Mouse (Mus musculus): Measurements from ENCODE around the gene Serhl. TPM values are rescaled to one million over a fixed set of nuclear protein-coding genes. Genes with fewer than 3 reads are reported as not detected.
A peak's percentile ranks its signal among the peaks of the same experiment; 100 is the strongest.
"Not testable (repeated sequence)": the region's sequence is repeated elsewhere in the genome, so short reads cannot be mapped to it uniquely, and the experiment has no call there.

The Serhl gene
- polyA plus RNA-seq, 1 experiment from 2014 or later: 29.7 TPM

DNA sequence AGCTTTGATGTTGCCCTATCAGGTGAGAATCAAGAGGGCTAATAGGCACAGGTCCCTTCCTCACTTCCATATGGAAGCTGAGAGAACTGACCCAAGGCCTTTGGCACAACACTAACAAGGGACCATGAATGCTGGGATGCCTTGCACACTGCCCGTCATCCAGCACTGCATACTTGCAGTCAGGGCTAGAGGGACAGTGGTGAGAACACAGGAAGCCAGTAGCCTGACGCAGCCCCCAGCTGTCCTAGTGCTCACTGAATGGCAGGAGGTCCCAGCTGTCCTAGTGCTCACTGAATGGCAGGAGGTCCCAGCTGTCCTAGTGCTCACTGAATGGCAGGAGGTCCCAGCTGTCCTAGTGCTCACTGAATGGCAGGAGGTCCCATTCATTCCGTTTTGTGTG, 37.7 kb downstream of the Serhl start:
- H3K4me1 ChIP-seq (ENCODE audit: control insufficient read depth, insufficient read depth, low read length); H3K9me3 ChIP-seq (replicated peaks; ENCODE audit: control insufficient read depth, low read length, poor library complexity, severe bottlenecking); H3K9ac ChIP-seq (ENCODE audit: low read depth, low read length); H3K4me3 ChIP-seq (ENCODE audit: low read depth, low read length); H3K27ac ChIP-seq (ENCODE audit: low read length); ATAC-seq; H3K27me3 ChIP-seq (ENCODE audit: control insufficient read depth, insufficient read depth, low read depth, low read length); H3K4me2 ChIP-seq (ENCODE audit: low read length): not testable (repeated sequence)
- WGBS: 41% methylated on average over 3 of the region's 3 CpGs
- H3K36me3 ChIP-seq (ENCODE audit: control insufficient read depth, insufficient read depth, low read length): peaks cover 25% of the 10 kb centered on the region

DNA sequence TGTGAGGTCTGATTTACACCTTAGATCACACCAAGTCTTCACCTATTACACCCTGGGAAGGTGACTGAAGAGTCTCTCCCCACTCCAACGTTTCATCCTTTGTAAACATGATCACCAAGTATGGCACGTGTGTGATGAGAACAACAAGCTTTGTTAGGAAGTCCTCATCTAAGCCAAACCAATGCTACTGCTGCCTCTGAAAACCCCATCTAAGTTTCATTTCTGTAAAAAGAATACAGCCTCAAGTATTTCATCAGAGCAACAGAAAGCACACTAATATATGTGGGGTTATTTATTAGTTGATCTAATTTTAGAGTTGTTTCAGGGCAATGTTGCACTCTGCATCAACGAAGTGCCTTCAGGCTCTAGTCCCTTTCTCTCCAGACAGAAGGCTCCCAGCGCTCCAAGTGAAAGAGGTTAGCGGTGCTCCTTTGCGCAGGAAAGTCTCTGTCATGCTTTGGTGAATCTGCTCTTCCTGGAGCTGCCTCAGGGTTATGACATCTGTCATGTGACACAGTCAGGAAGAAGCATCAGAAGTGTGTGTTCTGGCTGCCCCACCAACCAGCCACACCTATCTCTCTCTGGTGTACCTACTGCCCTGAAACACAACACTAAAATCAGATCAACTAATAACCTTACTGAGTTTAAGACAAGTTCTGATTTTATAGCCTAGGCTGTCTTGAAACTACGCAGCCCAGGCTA, 40.4 kb downstream of the Serhl start:
- no peak for ATAC-seq
- 90% methylated on average over 7 of the region's 7 CpGs for WGBS
- no peak overlapping the region for H3K4me3 ChIP-seq (ENCODE audit: low read depth, low read length)
- no peaks in the 10 kb centered on the region for H3K9me3 ChIP-seq (replicated peaks; ENCODE audit: control insufficient read depth, low read length, poor library complexity, severe bottlenecking)
- no peak overlapping the region for H3K4me2 ChIP-seq (ENCODE audit: low read length)
- no peak overlapping the region for H3K27ac ChIP-seq (ENCODE audit: low read length)
- H3K4me1 ChIP-seq (ENCODE audit: control insufficient read depth, insufficient read depth, low read length): no peaks in the 10 kb centered on the region
- peaks cover 35% of the 10 kb centered on the region for H3K36me3 ChIP-seq (ENCODE audit: control insufficient read depth, insufficient read depth, low read length)
- H3K27me3 ChIP-seq (ENCODE audit: control insufficient read depth, insufficient read depth, low read depth, low read length): no peaks in the 10 kb centered on the region
- no peak overlapping the region for H3K9ac ChIP-seq (ENCODE audit: low read depth, low read length)

- ATAC-seq: no peak
- Histone ChIP-seq H3K27me3 (ENCODE audit: control insufficient read depth, insufficient read depth, low read depth, low read length) (no peaks in the 10 kb centered on the region), H3K4me3 (ENCODE audit: low read depth, low read length) (no peak overlapping the region), H3K4me2 (ENCODE audit: low read length) (no peak overlapping the region), H3K4me1 (ENCODE audit: control insufficient read depth, insufficient read depth, low read length) (no peaks in the 10 kb centered on the region), H3K9ac (ENCODE audit: low read depth, low read length) (no peak overlapping the region), H3K36me3 (ENCODE audit: control insufficient read depth, insufficient read depth, low read length) (peaks cover 25% of the 10 kb centered on the region), H3K27ac (ENCODE audit: low read length) (no peak overlapping the region), H3K9me3 (replicated peaks; ENCODE audit: control insufficient read depth, low read length, poor library complexity, severe bottlenecking) (no peaks in the 10 kb centered on the region)
- 94% methylated on average over 6 of the region's 6 CpGs for WGBS
Observed at GRCm38 (mm10) chr15:83134671-83135070, 45.4 kb downstream of the Serhl start.

DNA sequence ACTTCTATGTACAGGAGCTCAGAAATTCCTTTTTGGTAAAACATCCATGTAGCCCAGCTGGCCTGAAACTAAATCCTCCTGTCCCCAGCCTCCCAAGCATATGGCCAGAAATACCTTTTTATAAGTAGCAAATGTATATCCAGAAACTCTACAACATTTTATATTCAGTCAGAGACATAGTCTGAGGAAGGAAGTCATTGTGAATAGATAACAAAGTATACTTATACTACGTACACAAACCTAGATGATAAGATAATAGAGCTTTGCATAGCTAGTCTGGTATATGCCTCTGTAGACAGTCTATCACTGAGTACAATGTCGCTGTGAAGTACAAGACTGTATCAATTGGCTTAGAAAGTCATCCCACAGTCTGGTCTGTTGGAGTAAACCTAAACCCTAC, 46.3 kb downstream of the Serhl start:
- Histone ChIP-seq H3K4me1 (ENCODE audit: control insufficient read depth, insufficient read depth, low read length) (no peaks in the 10 kb centered on the region), H3K36me3 (ENCODE audit: control insufficient read depth, insufficient read depth, low read length) (peaks cover 25% of the 10 kb centered on the region), H3K27ac (ENCODE audit: low read length) (no peak overlapping the region), H3K9ac (ENCODE audit: low read depth, low read length) (no peak overlapping the region), H3K27me3 (ENCODE audit: control insufficient read depth, insufficient read depth, low read depth, low read length) (no peaks in the 10 kb centered on the region), H3K4me3 (ENCODE audit: low read depth, low read length) (no peak overlapping the region), H3K9me3 (replicated peaks; ENCODE audit: control insufficient read depth, low read length, poor library complexity, severe bottlenecking) (no peaks in the 10 kb centered on the region), H3K4me2 (ENCODE audit: low read length) (no peak overlapping the region)
- 99% methylated on average over 2 of the region's 2 CpGs for WGBS
- ATAC-seq: no peak

- Histone ChIP-seq H3K4me2 (ENCODE audit: low read length) (no peak overlapping the region), H3K27ac (ENCODE audit: low read length) (no peak overlapping the region), H3K4me1 (ENCODE audit: control insufficient read depth, insufficient read depth, low read length) (peaks cover 13% of the 10 kb centered on the region), H3K9ac (ENCODE audit: low read depth, low read length) (no peak overlapping the region), H3K27me3 (ENCODE audit: control insufficient read depth, insufficient read depth, low read depth, low read length) (no peaks in the 10 kb centered on the region), H3K9me3 (replicated peaks; ENCODE audit: control insufficient read depth, low read length, poor library complexity, severe bottlenecking) (no peaks in the 10 kb centered on the region), H3K4me3 (ENCODE audit: low read depth, low read length) (no peak overlapping the region), H3K36me3 (ENCODE audit: control insufficient read depth, insufficient read depth, low read length) (0 out of 2 replicates have a peak, but pooled peaks cover 3% of the 10 kb centered on the region)
- ATAC-seq: no peak
- 22% methylated on average over 5 of the region's 5 CpGs for WGBS
Observed at GRCm38 (mm10) chr15:83142861-83143260, 53.6 kb downstream of the Serhl start.

- Histone ChIP-seq H3K27ac (ENCODE audit: low read length) (no peak overlapping the region), H3K4me1 (ENCODE audit: control insufficient read depth, insufficient read depth, low read length) (peaks cover 20% of the 10 kb centered on the region), H3K4me3 (ENCODE audit: low read depth, low read length) (no peak overlapping the region), H3K27me3 (ENCODE audit: control insufficient read depth, insufficient read depth, low read depth, low read length) (no peaks in the 10 kb centered on the region), H3K4me2 (ENCODE audit: low read length) (no peak overlapping the region), H3K9ac (ENCODE audit: low read depth, low read length) (no peak overlapping the region), H3K36me3 (ENCODE audit: control insufficient read depth, insufficient read depth, low read length) (0 out of 2 replicates have a peak, but pooled peaks cover 3% of the 10 kb centered on the region), H3K9me3 (replicated peaks; ENCODE audit: control insufficient read depth, low read length, poor library complexity, severe bottlenecking) (no peaks in the 10 kb centered on the region)
- no peak for ATAC-seq
- 92% methylated on average over 6 of the region's 6 CpGs for WGBS
Observed at GRCm38 (mm10) chr15:83145541-83145940, 56.2 kb downstream of the Serhl start.

GRCm38 (mm10) chr15:83148395-83148794, 59.1 kb downstream of the Serhl start:
- no peaks in the 10 kb centered on the region for H3K9me3 ChIP-seq (replicated peaks; ENCODE audit: control insufficient read depth, low read length, poor library complexity, severe bottlenecking)
- peak overlapping the region; percentile 84 for H3K4me3 ChIP-seq (ENCODE audit: low read depth, low read length)
- no peak for ATAC-seq
- H3K4me1 ChIP-seq (ENCODE audit: control insufficient read depth, insufficient read depth, low read length): peaks cover 12% of the 10 kb centered on the region
- peak overlapping the region; percentile 84 for H3K4me2 ChIP-seq (ENCODE audit: low read length)
- H3K27ac ChIP-seq (ENCODE audit: low read length): peak overlapping the region; percentile 99
- peak overlapping the region; percentile 95 for H3K9ac ChIP-seq (ENCODE audit: low read depth, low read length)
- 2% methylated on average over 21 of the region's 21 CpGs for WGBS
- H3K36me3 ChIP-seq (ENCODE audit: control insufficient read depth, insufficient read depth, low read length): 0 out of 2 replicates have a peak, but pooled peaks cover 3% of the 10 kb centered on the region
- H3K27me3 ChIP-seq (ENCODE audit: control insufficient read depth, insufficient read depth, low read depth, low read length): no peaks in the 10 kb centered on the region

DNA sequence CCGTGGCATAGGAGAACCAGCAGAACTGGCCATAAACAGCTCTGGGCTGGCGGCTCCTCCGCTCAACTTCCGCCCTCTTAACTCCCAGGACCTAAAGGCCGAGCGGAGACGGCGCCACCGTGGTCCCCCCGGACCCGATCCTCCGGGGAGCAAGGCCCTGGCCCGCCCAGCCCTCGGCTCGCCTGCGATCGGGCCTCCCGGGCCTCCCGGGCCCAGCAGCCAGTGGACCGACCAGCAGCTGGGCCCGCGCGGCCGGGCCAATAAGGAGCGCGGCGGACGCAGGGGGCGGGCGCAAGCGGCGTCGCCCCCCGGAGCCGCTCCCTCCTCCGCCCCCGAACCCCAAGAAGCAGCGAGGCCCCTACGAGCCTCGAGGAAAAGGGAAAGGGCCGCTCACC, 59.5 kb downstream of the Serhl start:
- H3K4me3 ChIP-seq (ENCODE audit: low read depth, low read length): peak overlapping the region; percentile 84
- peak; percentile 82 for ATAC-seq
- peaks cover 10% of the 10 kb centered on the region for H3K4me1 ChIP-seq (ENCODE audit: control insufficient read depth, insufficient read depth, low read length)
- 0 out of 2 replicates have a peak, but pooled peaks cover 3% of the 10 kb centered on the region for H3K36me3 ChIP-seq (ENCODE audit: control insufficient read depth, insufficient read depth, low read length)
- under 1% methylated on average over 37 of the region's 41 CpGs for WGBS
- peak overlapping the region; percentile 84 for H3K4me2 ChIP-seq (ENCODE audit: low read length)
- H3K27ac ChIP-seq (ENCODE audit: low read length): peak overlapping the region; percentile 99
- no peaks in the 10 kb centered on the region for H3K27me3 ChIP-seq (ENCODE audit: control insufficient read depth, insufficient read depth, low read depth, low read length)
- H3K9me3 ChIP-seq (replicated peaks; ENCODE audit: control insufficient read depth, low read length, poor library complexity, severe bottlenecking): no peaks in the 10 kb centered on the region
- H3K9ac ChIP-seq (ENCODE audit: low read depth, low read length): peak overlapping the region; percentile 95

GRCm38 (mm10) chr15:83149196-83150072, 60.1 kb downstream of the Serhl start, which contains the start of gene Poldip3:
Gene Poldip3, minus strand, starts transcription at chr15:83149384.
- peaks cover 10% of the 10 kb centered on the region for H3K4me1 ChIP-seq (ENCODE audit: control insufficient read depth, insufficient read depth, low read length)
- ATAC-seq: peak; percentile 93
- WGBS: under 1% methylated on average over 56 of the region's 56 CpGs
- H3K9ac ChIP-seq (ENCODE audit: low read depth, low read length): peak within 1 kb of the TSS; percentile 95
- H3K4me3 ChIP-seq (ENCODE audit: low read depth, low read length): peak within 1 kb of the TSS; percentile 84
- H3K36me3 ChIP-seq (ENCODE audit: control insufficient read depth, insufficient read depth, low read length): 0 out of 2 replicates have a peak, but pooled peaks cover 5% of the 10 kb centered on the region
- no peaks in the 10 kb centered on the region for H3K9me3 ChIP-seq (replicated peaks; ENCODE audit: control insufficient read depth, low read length, poor library complexity, severe bottlenecking)
- peak within 1 kb of the TSS; percentile 99 for H3K27ac ChIP-seq (ENCODE audit: low read length)
- peak within 1 kb of the TSS; percentile 84 for H3K4me2 ChIP-seq (ENCODE audit: low read length)
- H3K27me3 ChIP-seq (ENCODE audit: control insufficient read depth, insufficient read depth, low read depth, low read length): no peaks in the 10 kb centered on the region
